Mouse (Mus musculus) adrenal gland, postnatal 10 days (tissue): ENCODE measurements at regions not wholly inside any gene's neighbourhood (a gene's known extent, or its start where the extent isn't known, plus 50 kb on each side); places are given as distances from the start of the nearest gene placed in this dataset.

Experiments
- DNase-seq: peaks from one replicate; pipeline ENCODE4 v3.0.0; 2021; ENCODE audit warnings: mixed read lengths

GRCm38 (mm10) chr7:31208237-31209054 lies 52.8 kb upstream of the Gramd1a start:
- peak; percentile 86 for DNase-seq

DNA sequence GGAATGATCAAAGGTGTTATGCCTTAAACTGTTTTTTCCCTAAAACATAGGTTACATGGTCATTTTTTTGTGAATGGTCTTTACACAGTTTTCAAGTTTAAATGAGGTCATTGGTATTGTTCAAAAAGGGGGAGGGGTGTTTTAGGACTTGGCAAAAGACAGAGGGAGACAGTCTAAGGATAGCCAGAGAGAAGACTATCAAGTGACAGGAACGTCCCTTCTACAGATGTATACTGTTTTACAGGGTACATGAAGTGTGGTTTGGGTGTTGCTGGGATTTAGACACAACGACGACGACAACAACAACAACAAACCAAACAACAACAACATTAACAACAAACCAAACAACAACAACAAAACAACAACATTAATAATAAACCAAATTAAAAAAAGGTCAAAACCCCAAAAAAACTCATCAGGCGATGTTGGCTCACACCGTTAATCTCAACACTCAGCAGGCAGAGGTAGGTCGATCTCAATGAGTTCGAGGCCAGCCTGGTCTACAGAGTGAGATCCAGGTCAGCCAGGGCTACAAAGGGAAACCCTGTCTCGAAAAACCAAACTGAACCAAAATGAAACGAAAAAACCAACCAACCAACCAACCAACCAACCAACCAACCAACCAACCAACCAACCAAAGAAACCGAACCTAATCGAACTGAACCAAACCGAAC lies 52.0 kb upstream of the Gramd1a start:
- no peak for DNase-seq
